Mouse (Mus musculus) right cerebral cortex, adult 2 months (tissue): ENCODE measurements around the gene Zfp384.
"Not testable (repeated sequence)": the region's sequence is repeated elsewhere in the genome, so short reads cannot be mapped to it uniquely, and the experiment has no call there.

ENCODE experiments used
- DNase-seq, 2 experiments: peaks; one replicate each; pipeline ENCODE4 v3.0.0; 2021 to 2022; ENCODE audit warnings: low spot score in 2 of 2

Gene Zfp384

DNA sequence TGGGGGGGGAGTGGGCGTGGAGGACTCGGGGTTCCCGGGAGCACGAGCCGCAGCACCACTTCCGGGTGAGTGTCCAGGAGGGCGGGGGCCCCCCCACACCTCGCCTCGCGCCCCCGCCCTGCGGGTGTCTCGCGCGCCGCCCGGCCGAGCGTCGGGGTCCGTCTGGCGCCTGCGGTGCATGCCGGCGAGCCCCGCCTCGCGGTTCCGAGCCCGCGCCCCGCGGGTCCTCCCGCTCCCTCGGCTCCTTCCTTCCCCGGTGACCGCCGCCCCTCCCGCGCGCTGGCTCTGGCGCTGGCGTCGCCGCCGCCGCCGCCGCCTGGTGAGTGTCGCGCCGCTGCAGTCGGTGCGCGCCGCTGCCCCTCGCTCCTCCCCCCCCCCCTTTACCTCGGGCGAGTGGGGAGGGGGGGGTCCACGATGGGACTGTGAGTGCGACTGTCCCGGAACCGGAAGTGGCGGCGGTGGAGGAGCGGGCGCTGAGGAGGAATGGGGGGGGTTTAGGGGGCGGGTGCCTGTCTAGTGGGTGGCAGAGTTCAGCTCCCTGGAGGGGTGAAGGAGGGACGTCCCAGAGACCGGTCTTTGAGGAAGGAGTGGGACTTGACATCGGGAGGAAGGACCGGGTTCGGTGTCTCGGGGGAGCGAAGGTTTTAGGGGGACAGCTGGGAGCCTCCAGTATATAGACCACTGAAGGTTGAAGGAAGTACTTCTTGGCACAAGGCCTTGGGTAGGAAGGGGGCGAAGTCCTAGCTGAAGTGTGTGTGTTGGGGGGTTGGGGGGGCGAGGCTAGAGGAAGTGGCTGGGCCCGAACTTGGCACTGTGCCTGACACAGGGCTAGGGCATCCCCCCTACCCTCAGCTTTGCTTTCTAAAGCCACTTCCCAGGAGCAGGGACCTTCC lies 482 bp downstream of the Zfp384 start:
- DNase-seq, result peak; percentile 59 to 70

DNA sequence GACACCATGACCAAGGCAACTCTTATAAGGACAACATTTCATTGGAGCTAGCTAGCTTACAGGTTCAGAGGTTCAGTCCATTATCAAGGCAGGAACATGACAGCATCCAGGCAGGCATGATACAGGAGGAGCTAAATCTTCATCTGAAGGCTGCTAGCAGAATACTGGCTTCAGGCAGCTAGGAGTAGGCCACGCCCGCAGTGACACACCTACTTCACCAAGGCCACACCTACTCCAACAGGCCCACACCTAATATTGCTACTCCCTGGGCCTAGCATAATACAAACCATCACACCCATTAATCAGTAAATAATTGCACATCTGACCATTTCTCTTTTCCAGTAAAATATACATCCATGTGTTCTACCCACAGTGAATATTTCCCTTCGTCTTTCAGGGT lies 8.7 kb downstream of the Zfp384 start:
- DNase-seq, result no peak

DNA sequence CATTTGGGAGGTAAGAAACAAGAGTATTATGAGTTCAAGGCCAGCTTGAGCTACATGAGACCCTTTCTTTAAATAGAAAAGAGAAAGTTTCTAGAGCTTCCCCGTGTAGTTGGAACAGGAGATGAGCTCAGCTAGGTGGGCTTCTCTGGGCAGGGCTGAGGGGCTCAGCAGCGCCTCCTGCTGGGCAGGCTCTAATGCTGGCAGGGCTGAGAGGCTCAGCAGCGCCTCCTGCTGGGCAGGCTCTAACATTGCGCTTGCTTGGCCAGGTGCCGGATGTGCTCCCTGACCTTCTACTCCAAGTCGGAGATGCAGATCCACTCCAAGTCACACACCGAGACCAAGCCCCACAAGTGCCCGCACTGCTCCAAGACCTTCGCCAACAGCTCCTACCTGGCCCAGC lies 21.6 kb downstream of the Zfp384 start:
- not testable (repeated sequence) for DNase-seq

DNA sequence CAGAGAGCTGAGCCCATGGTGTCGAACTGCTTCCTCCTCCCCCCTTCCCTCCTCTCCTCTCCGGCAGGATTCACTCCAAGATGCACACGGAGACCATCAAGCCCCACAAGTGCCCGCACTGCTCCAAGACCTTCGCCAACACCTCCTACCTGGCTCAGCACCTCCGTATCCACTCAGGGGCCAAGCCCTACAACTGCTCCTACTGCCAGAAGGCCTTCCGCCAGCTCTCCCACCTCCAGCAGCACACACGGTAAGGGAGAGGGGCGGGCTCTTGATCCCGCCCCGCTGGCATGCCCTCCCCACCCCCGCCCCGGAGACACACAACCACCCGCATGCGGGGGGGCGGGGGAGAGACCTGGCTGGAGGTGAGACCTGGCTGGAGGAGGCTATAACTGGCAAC lies 22.7 kb downstream of the Zfp384 start:
- no peak for DNase-seq

DNA sequence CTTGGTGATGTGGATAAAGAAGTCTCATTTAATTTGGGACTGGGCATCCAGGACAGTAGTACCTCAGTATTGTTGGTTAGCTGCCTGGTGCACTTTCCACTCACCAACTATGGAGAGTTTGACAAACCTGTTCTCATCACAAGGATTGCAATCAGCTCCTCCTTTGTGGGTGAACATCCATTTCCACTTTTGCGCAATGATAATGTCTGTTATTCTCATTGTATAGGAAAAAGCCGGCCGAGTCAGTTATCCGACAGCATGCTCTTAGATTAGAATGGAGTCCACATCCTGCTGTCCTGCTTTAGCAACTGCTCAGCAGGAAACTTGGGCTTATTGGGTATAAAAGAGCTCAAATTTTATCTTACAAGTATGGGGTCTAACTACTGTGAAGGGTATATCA lies 29.7 kb downstream of the Zfp384 start:
- DNase-seq, result no peak

DNA sequence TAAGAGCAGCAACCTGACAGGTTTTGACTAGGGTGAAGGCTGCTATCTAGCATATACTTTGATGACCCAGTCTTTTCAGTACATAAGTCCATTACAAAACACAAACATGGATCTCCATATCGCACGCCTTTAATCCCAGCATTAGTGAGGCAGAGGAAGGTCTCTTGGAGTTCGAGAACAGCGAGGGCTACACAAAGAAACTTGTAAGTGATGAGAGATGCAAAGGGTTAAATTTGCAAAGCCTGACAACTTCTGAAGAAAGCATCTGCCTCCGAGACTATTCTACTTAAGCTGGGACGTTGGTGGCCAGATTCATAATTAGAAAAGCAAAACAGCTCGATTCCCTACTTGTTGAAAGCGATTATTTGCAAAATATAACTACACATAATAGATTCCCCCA lies 30.2 kb downstream of the Zfp384 start:
- DNase-seq, result no peak

DNA sequence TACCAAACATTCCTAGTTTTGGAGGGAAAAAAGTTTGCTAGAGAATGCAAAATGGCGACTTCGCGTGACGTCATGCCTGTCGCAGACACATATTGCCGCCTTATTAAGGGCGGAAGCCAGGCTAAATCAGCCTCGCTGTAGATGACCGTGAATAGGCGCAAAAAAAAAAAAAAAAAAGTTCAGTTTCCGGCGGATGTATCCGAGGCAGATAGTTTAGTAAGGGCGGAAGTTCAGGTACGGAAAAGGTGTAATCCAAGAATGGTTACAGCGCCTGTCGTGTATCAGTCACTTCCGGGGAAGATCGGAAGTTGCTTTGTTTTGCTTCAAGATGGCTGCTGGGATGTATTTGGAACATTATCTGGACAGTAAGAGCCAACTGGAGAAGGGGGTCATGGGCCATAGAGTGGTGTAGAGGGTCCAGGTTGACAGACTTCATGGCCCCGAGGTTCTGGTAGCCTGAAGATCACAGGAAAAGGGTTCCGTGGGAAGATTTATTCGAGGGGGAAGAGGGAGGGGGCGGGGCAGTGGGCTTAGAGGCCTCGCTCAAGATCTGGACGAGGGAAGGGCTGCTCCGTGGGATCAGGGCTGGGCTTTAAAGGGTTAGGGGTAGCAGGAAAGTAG lies 30.7 kb downstream of the Zfp384 start, which contains the start of gene Ing4:
Ing4 (plus strand) TSS at position 228 of the 621 bp plus-strand sequence.
- DNase-seq, result peak; percentile 87 to 94

DNA sequence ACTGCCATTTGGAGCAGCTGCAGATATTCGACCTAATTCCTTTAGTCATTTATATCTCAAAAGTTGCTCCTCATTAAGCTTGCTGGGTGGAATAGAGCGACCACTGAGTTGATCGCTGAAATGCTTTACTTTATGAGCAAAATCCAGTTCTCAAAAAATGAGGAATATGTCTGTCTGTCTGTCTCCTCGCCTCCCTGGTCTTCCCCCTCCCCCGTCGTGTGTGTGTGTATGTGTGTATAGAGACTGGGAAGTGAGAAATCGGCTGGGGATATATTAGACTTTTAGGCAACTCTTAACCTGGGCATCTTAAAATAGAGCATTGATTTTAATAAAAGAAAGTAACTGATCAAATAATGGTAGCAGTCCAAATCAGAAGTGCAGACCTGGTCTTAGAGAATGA lies 31.3 kb downstream of the Zfp384 start:
- no peak for DNase-seq

DNA sequence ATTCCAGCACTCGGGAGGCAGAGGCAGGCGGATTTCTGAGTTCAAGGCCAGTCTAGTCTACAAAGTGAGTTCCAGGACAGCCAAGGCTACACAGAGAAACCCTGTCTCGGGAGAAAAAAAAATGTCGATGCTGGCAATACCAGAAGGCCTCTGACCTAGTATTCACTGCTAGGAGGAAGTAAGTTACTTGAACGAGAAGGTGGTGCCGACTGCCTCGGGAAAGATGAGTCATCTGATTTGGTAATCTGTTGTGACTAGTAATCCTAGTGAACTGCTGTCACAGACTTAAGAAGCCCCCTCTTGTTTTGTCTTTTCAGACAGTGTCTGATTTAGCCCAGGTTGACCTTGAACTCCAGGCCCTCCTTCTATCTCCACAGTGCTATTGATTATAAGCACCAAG lies 32.1 kb downstream of the Zfp384 start:
- no peak for DNase-seq

DNA sequence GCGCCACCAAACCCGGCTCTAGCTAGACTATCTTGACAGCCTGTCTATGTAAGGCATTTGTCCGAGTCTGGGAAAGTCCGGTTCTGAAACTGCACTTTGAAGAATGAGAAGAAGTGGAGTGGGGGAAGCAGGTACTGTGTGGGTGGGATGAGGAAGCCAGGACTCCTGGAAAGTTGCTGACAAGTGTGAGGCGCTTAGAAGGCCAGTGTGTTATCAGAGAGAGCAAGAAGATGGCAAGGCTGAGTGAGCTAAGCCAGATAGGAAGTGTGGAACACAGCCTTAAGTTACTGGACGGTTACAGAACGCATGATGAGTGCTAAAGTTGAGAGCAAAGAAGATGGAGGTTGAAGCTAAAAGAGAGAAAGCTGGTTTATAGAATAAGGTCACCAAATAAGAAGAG lies 33.1 kb downstream of the Zfp384 start:
- DNase-seq, result no peak

DNA sequence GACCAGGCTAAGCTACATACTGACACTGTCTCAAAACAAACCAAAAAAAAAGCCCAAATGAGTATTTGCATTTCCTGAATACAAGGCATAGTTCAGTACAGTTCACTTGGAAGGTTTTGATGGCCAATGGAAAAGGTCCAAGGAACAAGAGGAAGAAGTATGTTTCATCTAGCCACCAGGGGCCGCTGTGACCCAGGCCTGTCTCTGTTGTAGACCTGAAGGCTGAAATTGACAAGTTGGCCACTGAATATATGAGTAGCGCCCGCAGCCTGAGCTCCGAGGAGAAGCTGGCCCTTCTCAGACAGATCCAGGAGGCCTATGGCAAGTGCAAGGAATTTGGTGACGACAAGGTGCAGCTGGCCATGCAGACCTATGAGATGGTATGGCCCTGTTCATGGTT lies 37.7 kb downstream of the Zfp384 start:
- peak; percentile 78 for DNase-seq

DNA sequence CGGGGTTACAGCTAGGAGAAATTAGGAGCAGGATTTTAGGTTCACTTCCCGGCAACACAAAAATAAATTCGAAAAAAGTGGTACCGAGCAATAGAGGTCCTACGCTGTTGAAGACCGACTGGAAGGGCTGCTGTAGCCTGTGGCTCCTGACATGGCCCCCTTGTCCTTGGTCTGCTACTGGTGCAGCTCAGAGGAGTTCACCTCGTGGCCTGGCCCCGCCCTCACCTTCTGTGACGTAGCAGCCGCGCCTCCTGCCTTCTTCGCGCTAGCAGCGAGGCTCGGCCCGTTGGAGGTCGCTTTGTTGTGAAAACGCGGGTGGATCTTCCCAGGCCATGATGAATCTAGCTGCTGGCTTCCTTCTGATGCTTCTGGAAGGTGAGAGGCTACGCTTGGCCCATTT lies 40.7 kb downstream of the Zfp384 start, which contains the start of gene Acrbp:
Acrbp (plus strand) TSS at position 12 of the 400 bp plus-strand sequence.
- no peak for DNase-seq

DNA sequence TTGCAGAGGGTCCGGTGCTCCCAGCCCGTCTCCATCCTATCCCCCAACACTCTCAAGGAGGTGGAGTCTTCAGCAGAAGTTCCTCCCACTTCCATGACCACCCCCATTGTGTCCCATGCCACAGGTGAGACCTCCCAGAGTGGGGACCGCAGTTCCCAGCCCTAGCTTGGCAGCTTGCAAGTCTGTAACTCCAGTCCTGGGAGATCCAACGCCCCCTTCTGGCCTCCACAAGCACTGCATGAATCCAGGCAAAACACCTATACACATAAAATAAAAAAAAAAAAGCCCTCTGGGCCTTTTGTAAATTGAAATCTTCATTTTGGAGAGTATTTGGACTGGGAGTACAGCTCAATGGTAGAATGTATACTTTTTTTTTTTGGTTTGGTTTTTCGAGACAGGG lies 42.3 kb downstream of the Zfp384 start:
- no peak for DNase-seq

DNA sequence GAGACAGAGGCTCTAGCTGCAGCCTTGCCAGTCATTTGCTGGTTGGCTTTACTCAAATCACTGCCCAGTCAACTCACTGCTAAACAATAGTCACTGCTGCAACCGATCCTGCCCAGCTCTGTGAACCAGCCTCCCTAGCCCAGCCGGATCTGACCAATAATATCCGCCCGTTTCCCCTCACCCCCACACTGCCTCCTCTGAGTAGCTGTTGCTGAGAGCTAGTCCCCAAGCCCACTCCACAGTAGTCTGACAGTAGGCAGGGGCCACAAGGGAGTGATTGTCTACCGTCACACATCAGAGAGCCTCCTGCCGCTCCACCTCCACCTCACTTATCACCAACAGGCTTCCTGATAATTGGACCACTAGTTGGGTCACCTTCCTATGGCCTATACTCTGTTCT lies 52.5 kb downstream of the Zfp384 start:
- no peak for DNase-seq

DNA sequence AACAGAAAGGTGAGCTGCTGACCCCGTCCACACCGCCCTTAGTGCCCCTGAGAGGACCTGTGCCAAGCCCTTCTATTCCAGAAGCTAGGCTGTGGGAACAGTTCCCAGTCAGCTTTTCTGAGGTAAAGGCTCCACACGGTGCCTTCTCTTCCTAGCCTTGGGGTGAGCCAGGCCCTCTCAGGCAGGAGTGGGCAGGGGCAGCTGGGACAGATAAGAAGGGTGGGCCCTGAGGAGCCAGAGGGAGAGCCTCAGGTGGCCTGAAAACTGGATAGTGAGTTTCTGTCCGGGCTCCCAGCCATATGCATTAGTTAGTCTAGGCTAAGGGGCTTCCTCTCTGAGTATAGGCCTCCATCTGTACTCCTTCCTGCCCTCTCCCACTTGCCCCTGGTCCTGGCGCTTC lies 53.6 kb downstream of the Zfp384 start:
- no peak for DNase-seq

DNA sequence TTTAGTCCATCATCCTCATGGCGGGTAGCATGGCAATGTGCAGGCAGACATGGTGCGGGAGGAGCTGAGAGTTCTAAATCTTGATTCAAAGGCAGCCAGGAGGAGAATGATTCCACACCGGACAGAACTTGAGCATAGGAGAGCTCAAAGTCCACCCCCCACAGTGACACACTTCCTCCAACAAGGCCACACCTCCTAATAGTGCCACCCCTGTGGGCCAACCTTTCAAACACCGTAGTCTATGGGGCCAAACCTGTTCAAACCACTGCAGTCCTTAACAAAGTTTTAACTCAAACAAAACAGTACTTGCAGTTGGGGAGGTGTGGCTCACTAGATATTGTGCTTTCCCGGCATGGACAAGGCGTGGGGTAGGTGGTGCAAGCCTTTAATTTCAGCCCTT lies 55.0 kb downstream of the Zfp384 start:
- DNase-seq, result no peak

DNA sequence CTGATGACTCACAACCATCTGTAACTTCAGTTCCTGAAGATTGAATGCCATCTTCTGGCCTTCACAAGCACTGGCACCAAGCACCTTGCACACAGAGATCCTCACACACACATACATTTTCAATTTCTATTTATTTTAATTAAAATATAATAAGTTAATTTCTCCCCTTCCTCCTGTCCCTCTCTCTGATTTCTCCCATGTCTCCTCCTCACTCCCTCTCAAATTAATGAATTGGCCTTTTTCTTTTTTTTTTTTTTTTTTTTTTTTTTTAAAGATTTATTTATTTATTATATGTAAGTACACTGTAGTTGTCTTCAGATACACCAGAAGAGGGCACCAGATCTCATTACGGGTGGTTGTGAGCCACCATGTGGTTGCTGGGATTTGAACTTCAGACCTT lies 56.3 kb downstream of the Zfp384 start:
- DNase-seq, result not testable (repeated sequence)

DNA sequence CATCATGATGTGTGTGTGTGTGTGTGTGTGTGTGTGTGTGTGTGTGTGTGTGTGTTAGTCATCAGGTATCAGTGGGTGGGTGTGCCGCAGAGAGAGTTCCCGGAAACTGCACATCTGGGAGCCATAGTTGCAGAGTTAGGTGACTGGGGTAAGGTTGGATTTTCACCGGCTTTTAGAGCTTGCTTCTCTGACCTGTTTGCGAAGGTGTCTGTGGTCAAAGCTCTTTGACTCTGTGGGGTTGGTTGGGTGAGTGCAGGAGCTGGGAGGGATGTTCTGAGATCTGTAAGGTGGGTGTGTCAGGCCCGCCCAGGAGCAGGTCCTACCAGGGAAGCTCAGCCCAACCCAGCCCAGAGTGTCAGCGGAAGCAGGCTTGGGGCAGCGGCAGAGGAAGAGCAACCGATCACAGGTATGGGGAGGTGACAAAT lies 58.6 kb downstream of the Zfp384 start, which contains the start of gene Lpar5:
Lpar5 (plus strand) TSS at position 350 of the 425 bp plus-strand sequence.
- no peak for DNase-seq

DNA sequence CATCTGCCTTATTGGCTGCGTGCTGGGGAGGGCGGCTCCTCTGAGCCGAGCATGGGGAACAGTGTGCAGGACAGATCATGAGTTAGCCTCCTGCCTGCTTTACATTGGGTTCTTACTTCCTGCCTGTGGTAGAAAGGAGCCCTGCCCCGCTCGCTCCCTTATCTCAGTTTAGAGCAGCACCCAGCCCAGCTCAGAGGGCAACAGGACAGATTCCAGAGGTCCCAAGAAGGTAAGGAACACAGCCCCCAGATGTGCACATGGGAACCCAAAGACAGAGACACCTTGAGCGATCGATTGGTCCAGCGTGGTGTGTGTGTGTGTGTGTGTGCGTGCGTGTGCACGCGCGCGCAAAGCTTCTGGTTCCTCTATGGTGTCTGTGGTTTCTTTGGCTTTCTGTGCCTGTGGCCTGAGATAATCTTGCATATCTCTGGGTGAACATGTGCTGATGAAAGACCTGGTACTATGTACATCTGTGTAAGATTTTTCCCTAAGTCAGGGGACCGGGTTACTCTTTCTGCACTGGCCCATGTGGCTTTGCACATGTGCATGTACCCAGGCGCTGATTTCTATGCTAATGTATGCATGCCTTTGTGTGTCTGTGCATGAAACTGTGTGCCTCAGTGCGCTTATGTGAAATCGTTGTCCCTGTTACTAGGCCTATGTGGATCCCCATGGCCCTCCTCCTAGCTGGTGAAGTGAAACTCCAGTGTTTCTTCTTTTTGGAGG lies 62.4 kb downstream of the Zfp384 start:
- DNase-seq, result peak in 1 of 2 experiments; percentile 21

DNA sequence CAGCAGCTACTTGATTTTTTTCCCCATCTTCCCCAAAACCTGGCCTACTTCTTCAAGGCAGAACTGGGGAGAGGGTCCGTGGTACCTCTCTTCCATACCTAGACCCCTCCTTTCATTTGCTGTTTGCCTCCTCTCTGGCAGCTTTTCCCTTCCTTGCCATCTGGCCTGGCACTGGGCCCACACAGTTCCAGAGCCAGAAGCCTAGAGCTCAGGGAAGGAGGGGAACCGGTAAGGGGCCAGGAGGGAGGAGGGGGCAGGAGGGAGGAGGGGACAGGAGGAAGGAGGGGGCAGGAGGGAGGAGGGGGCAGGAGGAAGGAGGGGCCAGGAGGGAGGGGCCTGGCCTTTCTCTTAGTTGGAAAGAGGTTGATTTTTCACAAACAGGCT lies 62.9 kb downstream of the Zfp384 start:
- peak; percentile 35 to 51 for DNase-seq

DNA sequence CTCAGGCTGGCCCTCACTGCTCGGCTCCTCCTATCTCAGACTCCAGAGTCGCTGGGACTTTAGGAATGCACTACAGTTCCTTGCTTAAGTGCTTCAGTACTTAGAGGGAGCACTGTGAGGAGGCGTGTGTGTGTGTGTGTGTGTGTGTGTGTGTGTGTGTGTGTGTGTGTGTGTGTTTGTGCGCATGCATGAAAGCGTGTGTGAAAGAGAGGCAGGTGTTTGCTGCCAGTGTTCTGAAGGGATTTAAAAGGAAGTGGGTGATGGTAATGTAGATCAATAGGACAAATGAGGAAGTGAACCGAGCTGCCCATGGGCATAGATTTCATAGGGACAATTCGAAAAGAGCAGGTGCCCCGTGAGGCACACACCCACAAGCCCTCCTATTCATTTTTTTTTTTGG lies 64.9 kb downstream of the Zfp384 start:
- DNase-seq, result no peak

DNA sequence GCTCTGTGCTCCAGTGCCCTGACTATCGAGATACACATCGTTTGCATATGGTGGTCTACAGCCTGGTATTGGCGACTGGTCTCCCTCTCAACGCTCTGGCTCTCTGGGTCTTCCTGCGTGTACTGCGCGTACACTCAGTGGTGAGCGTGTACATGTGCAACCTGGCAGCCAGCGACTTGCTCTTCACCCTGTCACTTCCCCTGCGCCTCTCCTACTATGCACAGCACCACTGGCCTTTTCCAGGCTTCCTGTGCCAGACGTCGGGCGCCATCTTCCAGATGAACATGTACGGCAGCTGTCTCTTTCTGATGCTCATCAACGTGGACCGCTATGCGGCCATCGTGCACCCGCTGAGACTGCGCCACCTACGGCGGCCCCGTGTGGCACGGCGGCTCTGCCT lies 72.4 kb downstream of the Zfp384 start:
- DNase-seq, result no peak
